Mouse (Mus musculus) heart, embryonic 12.5 days (tissue): ENCODE measurements around the gene Cenpb. TPM values are rescaled to one million over a fixed set of nuclear protein-coding genes. Genes with fewer than 3 reads are reported as not detected.

Source experiments
- ATAC-seq: fragments of 200-750 bp; cut with Nextera tagmentation; 2 replicates; pipeline ENCODE4 v1.8.0; 2017; ENCODE audit warnings: moderate TSS enrichment, moderate library complexity; ENCODE audit not compliant: insufficient number of reproducible peaks, low FRiP score
- H3K27ac ChIP-seq: fragments of 300-500 bp; sonication (generic); 2 replicates; pipeline ENCODE4 v1.5.1; 2016; ENCODE audit warnings: mild to moderate bottlenecking, moderate library complexity; ENCODE audit not compliant: poor library complexity, severe bottlenecking
- H3K27me3 ChIP-seq: fragments of 300-500 bp; sonication (generic); replicated peaks from 2 replicates; pipeline ENCODE4 v1.6.1; 2016; ENCODE audit warnings: mild to moderate bottlenecking, moderate library complexity
- H3K36me3 ChIP-seq: fragments of 300-500 bp; sonication (generic); 2 replicates; pipeline ENCODE4 v1.6.1; 2016; ENCODE audit warnings: mild to moderate bottlenecking, moderate library complexity
- H3K4me1 ChIP-seq: fragments of 300-500 bp; sonication (generic); replicated peaks from 2 replicates; pipeline ENCODE4 v1.6.1; 2016; ENCODE audit warnings: mild to moderate bottlenecking
- H3K4me2 ChIP-seq: fragments of 300-500 bp; sonication (generic); 2 replicates; pipeline ENCODE4 v1.6.1; 2016; ENCODE audit warnings: mild to moderate bottlenecking, moderate library complexity
- H3K4me3 ChIP-seq: fragments of 300-500 bp; sonication (generic); 2 replicates; pipeline ENCODE4 v1.5.1; 2016; ENCODE audit warnings: mild to moderate bottlenecking
- H3K9ac ChIP-seq: fragments of 300-500 bp; sonication (generic); 2 replicates; pipeline ENCODE4 v1.6.1; 2016; ENCODE audit warnings: mild to moderate bottlenecking, moderate library complexity
- H3K9me3 ChIP-seq: fragments of 300-500 bp; sonication (generic); replicated peaks from 2 replicates; pipeline ENCODE4 v1.6.1; 2016; ENCODE audit warnings: mild to moderate bottlenecking, moderate library complexity
- WGBS: fragments of 180-500 bp; shearing (Covaris S2); methylation state at CpG from one replicate; pipeline ENCODE4 v1.1.7; 2016; 5-methylcytosine and 5-hydroxymethylcytosine counted together
- polyA plus RNA-seq: library from polyadenylated mRNA; unstranded; fragments of >200 nt; fragmentation: Nextera tagmentation; extraction: Ambion mirVana; gene quantifications from 2 replicates; pipeline ENCODE4 v1.2.1, GENCODE M21; 2016

The Cenpb gene
- polyA plus RNA-seq, 1 experiment from 2014 or later: 7.2 TPM

DNA sequence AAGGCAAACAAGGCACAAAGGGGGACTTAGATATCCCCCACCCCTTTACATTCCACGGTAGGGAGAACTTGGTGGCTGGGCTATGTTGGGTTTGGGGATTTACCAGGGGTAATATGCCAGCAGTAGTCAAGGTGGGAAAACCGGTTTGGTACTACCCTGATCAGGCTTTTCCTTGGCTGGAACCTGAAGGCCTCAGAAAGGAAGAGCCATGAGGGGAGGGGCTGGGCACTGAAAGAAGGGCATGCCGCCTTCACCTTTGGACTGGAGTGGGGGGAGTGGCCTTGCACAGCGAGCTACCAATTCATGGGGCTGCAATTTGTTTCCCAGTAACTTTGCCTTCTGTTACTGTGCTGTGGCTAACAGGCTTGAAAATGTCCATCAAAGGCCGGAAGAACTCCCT, 3.4 kb downstream of the Cenpb start:
- H3K9ac ChIP-seq: no peak overlapping the region
- no peak for ATAC-seq
- H3K4me1 ChIP-seq: peaks cover 48% of the 10 kb centered on the region
- peaks cover 25% of the 10 kb centered on the region for H3K27me3 ChIP-seq
- no peaks in the 10 kb centered on the region for H3K9me3 ChIP-seq
- no peak overlapping the region for H3K27ac ChIP-seq
- 64% methylated on average over 5 of the region's 5 CpGs for WGBS
- peaks cover 22% of the 10 kb centered on the region for H3K36me3 ChIP-seq
- no peak overlapping the region for H3K4me3 ChIP-seq
- no peak overlapping the region for H3K4me2 ChIP-seq

DNA sequence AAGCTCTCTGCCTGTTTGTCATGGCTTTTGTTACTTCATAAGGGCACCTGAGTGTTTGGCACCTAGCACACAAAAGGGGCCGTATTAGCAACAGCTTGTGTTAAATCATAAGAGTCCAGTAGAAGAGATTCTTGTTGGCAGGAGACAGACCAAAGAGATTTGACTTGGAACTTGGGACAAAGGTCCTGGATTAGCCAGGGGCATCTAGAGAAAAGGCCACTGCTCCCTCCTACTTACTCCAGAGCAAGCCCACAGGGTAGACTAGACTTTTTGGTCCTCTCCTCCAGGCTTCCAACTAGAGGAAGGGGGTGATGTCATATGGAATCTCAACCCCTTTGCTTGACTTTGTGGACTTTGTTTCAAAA, 3.9 kb downstream of the Cenpb start:
- ATAC-seq: no peak
- no peak overlapping the region for H3K9ac ChIP-seq
- H3K27me3 ChIP-seq: peaks cover 30% of the 10 kb centered on the region
- H3K9me3 ChIP-seq: no peaks in the 10 kb centered on the region
- H3K27ac ChIP-seq: no peak overlapping the region
- peaks cover 53% of the 10 kb centered on the region for H3K4me1 ChIP-seq
- 96% methylated on average over 1 of the region's 1 CpGs for WGBS
- H3K4me3 ChIP-seq: no peak overlapping the region
- peaks cover 22% of the 10 kb centered on the region for H3K36me3 ChIP-seq
- H3K4me2 ChIP-seq: no peak overlapping the region

DNA sequence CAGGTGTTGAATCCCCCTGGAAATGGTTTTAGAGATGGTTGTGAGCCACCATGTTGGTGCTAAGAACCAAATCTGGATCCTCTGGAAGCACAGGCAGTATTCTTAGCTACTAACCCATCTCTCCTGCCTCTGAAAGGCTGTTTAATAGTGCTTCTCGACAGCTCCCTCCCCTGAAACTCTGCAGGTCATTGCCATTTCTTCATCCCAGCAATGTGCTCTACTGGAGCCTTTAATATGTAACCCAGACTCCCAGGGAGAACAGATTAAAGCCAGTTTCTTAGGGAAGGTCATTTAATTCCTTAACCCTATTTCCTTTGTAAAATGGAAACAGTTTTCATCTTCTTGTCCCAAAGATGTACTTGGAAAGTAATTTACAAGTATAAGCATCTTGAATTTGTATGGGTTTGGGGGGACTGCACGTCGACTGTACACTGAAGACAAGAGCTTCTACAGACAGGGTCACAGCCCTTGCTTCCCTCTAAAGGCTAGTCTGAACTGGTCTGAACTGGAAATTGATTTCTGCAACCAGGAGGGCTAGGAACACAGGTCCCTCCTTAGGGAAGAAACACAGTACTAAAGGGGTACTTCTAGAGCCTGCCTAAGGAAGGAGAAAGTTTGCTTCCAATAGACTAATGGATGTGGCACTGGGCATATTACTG, 4.5 kb downstream of the Cenpb start:
- Histone ChIP-seq H3K27me3 (peaks cover 35% of the 10 kb centered on the region), H3K4me2 (no peak overlapping the region; the same call in 1 of the 2 replicates), H3K27ac (no peak overlapping the region), H3K4me3 (no peak overlapping the region), H3K9ac (no peak overlapping the region), H3K9me3 (no peaks in the 10 kb centered on the region), H3K36me3 (peaks cover 22% of the 10 kb centered on the region), H3K4me1 (peaks cover 56% of the 10 kb centered on the region)
- 73% methylated on average over 3 of the region's 3 CpGs for WGBS
- no peak for ATAC-seq

DNA sequence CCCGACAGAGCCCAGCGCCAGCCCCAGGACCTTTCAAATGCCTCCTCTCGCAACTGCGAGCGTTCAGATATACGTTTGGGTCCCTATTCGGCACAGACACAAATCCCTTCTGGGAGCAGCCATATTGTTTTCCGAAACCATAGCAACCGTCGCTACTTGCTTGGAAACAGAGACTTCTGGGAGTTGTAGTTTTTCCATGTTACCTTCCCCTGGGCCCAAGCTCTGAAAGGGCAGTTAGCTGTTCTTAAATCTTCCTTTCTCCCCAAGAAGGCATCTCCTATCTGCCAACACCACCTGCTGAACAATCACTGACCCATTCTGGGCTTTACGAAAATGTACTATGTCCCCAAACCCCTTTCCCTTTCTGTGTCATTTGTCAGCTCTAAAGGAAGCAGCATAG, 5.2 kb downstream of the Cenpb start:
- peak overlapping the region; percentile 96 for H3K4me2 ChIP-seq
- peak; percentile 52; the same call in 1 of the 2 replicates for ATAC-seq
- peak overlapping the region; percentile 49 for H3K4me3 ChIP-seq
- 0 out of 2 replicates have a peak overlapping the region, but pooled peaks have one; percentile 39 for H3K9ac ChIP-seq
- peaks cover 42% of the 10 kb centered on the region for H3K27me3 ChIP-seq
- no peaks in the 10 kb centered on the region for H3K9me3 ChIP-seq
- peaks cover 22% of the 10 kb centered on the region for H3K36me3 ChIP-seq
- peaks cover 56% of the 10 kb centered on the region for H3K4me1 ChIP-seq
- 4% methylated on average over 11 of the region's 11 CpGs for WGBS
- H3K27ac ChIP-seq: no peak overlapping the region

DNA sequence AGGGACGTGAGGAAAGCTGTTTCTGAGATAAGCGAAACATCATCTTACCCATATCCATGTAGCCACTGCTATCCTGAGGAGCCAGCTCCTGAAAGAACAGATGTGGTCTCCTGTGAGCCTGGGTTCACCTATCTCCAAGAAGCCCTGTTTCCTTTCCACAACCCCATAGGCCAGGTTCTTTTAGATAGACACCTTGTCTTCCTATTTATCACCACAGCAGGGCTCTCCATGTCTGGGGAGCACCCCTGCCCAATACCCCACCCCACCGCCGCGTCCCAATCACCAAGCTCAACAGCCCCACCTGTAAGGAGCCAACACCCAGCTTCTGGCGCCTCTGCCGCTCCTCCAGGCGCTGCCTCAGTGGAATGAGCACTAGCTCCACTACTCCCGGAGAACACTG, 7.5 kb downstream of the Cenpb start:
- no peak overlapping the region for H3K4me3 ChIP-seq
- H3K4me2 ChIP-seq: no peak overlapping the region
- 31% methylated on average over 9 of the region's 9 CpGs for WGBS
- H3K36me3 ChIP-seq: peaks cover 16% of the 10 kb centered on the region; the same call in 1 of the 2 replicates
- peaks cover 48% of the 10 kb centered on the region for H3K27me3 ChIP-seq
- no peak for ATAC-seq
- no peak overlapping the region for H3K27ac ChIP-seq
- H3K4me1 ChIP-seq: peaks cover 33% of the 10 kb centered on the region
- no peaks in the 10 kb centered on the region for H3K9me3 ChIP-seq
- no peak overlapping the region for H3K9ac ChIP-seq

DNA sequence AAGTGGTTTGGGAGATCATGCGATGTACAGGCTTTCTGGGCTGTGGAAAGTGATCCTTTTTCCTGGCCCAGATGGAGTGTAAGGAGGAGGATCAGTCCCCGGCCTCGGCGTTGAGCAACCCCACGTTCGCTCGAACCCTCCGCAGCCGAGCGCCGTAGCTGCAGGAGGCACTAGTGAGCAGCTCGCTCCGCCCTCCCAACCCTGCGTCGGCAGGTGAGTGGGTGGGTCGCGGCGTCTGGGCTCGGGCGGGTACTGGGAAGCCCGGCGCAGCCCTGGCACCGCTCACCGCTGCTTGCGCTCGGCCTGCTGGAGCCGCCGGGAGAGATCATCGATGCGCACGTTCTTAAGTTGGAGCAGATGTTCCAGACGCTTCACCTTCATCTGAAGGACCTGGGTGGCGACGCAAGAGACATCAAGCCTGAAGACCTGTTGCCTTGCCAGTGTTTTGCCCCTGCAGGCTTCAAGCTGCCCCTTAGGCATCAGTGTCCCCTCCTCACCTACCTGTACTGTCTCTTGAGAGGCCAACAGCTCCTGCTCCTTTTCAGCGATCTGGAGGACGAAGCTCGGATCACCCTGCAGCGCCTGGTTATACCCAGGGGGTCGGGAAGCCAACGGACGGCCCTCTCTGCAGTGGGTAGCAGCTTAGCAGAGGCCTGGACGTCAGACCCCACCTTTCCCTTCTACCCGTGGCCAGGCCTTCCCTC, 8.3 kb downstream of the Cenpb start:
- peak overlapping the region; percentile 68 for H3K4me2 ChIP-seq
- no peak for ATAC-seq
- H3K27ac ChIP-seq: no peak overlapping the region
- H3K27me3 ChIP-seq: peaks cover 48% of the 10 kb centered on the region
- H3K9ac ChIP-seq: peak overlapping the region; percentile 61
- H3K4me1 ChIP-seq: peaks cover 26% of the 10 kb centered on the region
- WGBS: 4% methylated on average over 43 of the region's 43 CpGs
- H3K9me3 ChIP-seq: no peaks in the 10 kb centered on the region
- 0 out of 2 replicates have a peak, but pooled peaks cover 8% of the 10 kb centered on the region for H3K36me3 ChIP-seq
- H3K4me3 ChIP-seq: peak overlapping the region; percentile 42

DNA sequence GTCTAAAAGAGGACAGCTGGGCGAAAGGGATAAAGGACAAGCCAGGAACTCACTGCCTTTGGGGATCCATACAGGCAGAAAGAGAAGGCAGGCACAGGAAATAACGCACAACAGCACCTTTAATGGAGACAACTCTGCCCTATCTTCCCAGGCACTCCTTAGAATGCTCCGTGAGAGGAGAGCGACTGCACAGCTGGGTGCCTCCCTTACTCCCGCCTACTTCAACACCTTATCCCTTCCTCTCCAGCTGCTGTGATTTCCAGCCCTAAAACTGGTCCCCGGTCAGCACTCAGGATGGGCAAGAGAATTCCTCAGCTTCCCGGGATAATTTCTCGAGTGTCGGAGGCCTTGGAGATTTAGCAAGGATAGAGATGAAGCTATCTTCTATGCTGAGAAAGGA, 8.9 kb downstream of the Cenpb start:
- Histone ChIP-seq H3K4me2 (peak overlapping the region; percentile 68), H3K9ac (no peak overlapping the region), H3K4me3 (peak overlapping the region; percentile 42), H3K9me3 (no peaks in the 10 kb centered on the region), H3K36me3 (0 out of 2 replicates have a peak, but pooled peaks cover 4% of the 10 kb centered on the region), H3K27me3 (peaks cover 48% of the 10 kb centered on the region), H3K4me1 (peaks cover 23% of the 10 kb centered on the region), H3K27ac (no peak overlapping the region)
- ATAC-seq: no peak
- WGBS: 13% methylated on average over 9 of the region's 9 CpGs

DNA sequence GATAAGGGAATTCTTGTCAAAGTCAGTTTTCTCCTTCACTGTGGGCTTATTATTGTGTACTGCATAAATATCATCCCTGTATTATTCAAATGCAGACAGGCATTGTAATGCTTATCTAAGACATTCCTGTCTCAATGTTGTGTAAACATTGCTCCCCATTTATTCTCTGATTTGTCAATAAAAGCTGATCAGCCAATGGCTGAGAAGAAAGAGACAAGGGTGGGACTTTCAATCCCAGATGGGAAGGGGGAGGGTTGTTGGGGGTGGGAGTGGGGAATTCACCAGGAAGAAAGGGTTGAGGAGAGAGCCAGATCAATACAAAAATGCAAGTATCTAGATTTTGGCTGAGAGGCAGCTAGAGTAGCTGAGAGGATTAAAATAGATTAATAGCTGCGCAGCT, 11.0 kb downstream of the Cenpb start:
- Histone ChIP-seq H3K4me2 (no peak overlapping the region), H3K9ac (no peak overlapping the region), H3K36me3 (no peaks in the 10 kb centered on the region), H3K9me3 (peaks cover 6% of the 10 kb centered on the region; the same call in 1 of the 2 replicates), H3K27me3 (peaks cover 47% of the 10 kb centered on the region), H3K27ac (no peak overlapping the region), H3K4me3 (no peak overlapping the region), H3K4me1 (peaks cover 14% of the 10 kb centered on the region)
- 84% methylated on average over 1 of the region's 1 CpGs for WGBS
- no peak for ATAC-seq

DNA sequence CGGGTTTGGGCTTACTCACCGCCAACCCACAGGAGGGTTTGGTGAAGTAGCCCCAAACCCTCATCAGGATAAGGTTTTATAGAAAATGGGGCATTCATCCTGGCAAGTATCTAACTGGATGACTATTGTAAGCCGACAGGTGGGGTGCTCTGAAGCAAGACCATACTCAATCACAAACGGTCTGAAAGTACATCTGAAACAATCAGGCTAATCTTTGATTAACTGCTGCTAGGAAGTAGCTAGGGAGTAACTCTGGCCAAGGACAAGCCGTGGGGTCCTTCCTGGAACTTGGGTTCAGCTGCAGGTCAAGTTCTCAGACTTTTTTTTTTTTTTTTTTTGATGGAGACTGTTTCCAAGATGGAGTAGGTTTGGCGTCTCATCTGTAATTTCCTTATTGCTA, 11.9 kb downstream of the Cenpb start:
- peaks cover 6% of the 10 kb centered on the region; the same call in 1 of the 2 replicates for H3K9me3 ChIP-seq
- H3K27ac ChIP-seq: no peak overlapping the region
- peaks cover 38% of the 10 kb centered on the region for H3K27me3 ChIP-seq
- no peak overlapping the region for H3K9ac ChIP-seq
- WGBS: 73% methylated on average over 6 of the region's 6 CpGs
- H3K4me3 ChIP-seq: no peak overlapping the region
- ATAC-seq: no peak
- peaks cover 14% of the 10 kb centered on the region for H3K4me1 ChIP-seq
- no peak overlapping the region for H3K4me2 ChIP-seq
- H3K36me3 ChIP-seq: no peaks in the 10 kb centered on the region

DNA sequence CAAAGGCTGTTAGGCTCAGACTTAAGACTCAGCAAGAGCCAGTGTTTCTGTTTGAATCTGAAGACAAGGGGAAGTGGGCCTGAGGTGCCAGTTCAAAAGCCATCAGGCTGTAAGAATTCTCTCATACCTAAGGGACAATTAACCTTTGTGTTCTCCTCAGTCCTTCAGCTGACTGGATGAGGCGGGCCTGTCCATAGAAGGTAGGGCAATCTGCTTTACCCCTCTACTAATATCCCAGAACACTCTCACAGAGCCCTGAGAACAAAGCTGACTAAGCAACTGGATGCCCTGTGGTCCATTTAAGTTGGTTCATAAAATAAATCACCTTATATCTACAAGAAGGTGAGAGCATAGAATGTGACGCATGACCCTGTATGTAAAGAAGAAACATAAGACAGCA, 13.7 kb downstream of the Cenpb start:
- ATAC-seq: no peak
- peaks cover 5% of the 10 kb centered on the region; the same call in 1 of the 2 replicates for H3K4me1 ChIP-seq
- no peak overlapping the region for H3K4me3 ChIP-seq
- H3K36me3 ChIP-seq: no peaks in the 10 kb centered on the region
- no peak overlapping the region for H3K9ac ChIP-seq
- H3K4me2 ChIP-seq: no peak overlapping the region
- H3K27ac ChIP-seq: no peak overlapping the region
- peaks cover 20% of the 10 kb centered on the region for H3K27me3 ChIP-seq
- H3K9me3 ChIP-seq: peaks cover 6% of the 10 kb centered on the region; the same call in 1 of the 2 replicates
- 85% methylated on average over 2 of the region's 2 CpGs for WGBS

DNA sequence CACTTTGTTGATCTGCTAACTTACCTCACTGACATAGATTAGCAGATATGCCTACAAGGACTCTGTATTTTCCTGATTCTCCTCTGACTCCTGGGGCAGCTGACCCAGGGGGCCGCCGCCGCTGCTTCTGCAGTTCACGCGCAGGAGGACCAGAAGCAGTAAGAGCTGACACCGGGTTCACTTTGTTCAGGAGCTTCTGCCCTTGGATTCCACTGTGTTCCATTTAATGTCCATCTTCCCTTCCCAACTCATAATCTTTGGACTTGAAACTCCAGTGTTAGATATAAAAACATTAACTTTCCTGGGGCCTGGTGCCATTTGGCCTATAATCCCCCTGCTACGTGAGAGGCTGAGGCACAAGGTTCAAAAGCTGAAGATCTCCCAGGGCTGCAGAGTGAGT, 15.9 kb downstream of the Cenpb start:
- ATAC-seq: no peak
- Histone ChIP-seq H3K9me3 (peaks cover 6% of the 10 kb centered on the region; the same call in 1 of the 2 replicates), H3K27ac (no peak overlapping the region), H3K27me3 (0 out of 2 replicates have a peak, but pooled peaks cover under 1% of the 10 kb centered on the region), H3K4me2 (no peak overlapping the region), H3K4me1 (peaks cover 8% of the 10 kb centered on the region), H3K9ac (no peak overlapping the region), H3K4me3 (no peak overlapping the region), H3K36me3 (no peaks in the 10 kb centered on the region)
- 66% methylated on average over 7 of the region's 7 CpGs for WGBS
